Mouse (Mus musculus) midbrain, embryonic 15.5 days (tissue): ENCODE data around the gene Cspg5. TPM values are rescaled to one million over a fixed set of nuclear protein-coding genes. Genes with fewer than 3 reads are reported as not detected.
A peak's percentile ranks its signal among the peaks of the same experiment; 100 is the strongest.

Experiments used
- ATAC-seq: fragments of 200-750 bp; cut with Nextera tagmentation; replicated peaks from 2 replicates; pipeline ENCODE4 v1.8.0; 2017; ENCODE audit warnings: moderate TSS enrichment
- H3K27ac ChIP-seq: fragments of 300-500 bp; sonication (generic); 2 replicates; pipeline ENCODE4 v1.5.1; 2015; ENCODE audit warnings: mild to moderate bottlenecking, inconsistent platforms
- H3K27me3 ChIP-seq: fragments of 300-500 bp; sonication (generic); replicated peaks from 2 replicates; pipeline ENCODE4 v1.6.1; 2015; ENCODE audit warnings: inconsistent platforms
- H3K36me3 ChIP-seq: fragments of 300-500 bp; sonication (generic); replicated peaks from 2 replicates; pipeline ENCODE4 v1.6.1; 2015; ENCODE audit warnings: inconsistent platforms
- H3K4me1 ChIP-seq: fragments of 300-500 bp; sonication (generic); 2 replicates; pipeline ENCODE4 v1.6.1; 2015; ENCODE audit warnings: inconsistent platforms
- H3K4me2 ChIP-seq: fragments of 300-500 bp; sonication (generic); 2 replicates; pipeline ENCODE4 v1.6.1; 2015; ENCODE audit warnings: inconsistent platforms, mild to moderate bottlenecking, moderate library complexity
- H3K4me3 ChIP-seq: fragments of 300-500 bp; sonication (generic); 2 replicates; pipeline ENCODE4 v1.5.1; 2015; ENCODE audit warnings: mild to moderate bottlenecking, inconsistent platforms
- H3K9ac ChIP-seq: fragments of 300-500 bp; sonication (generic); 2 replicates; pipeline ENCODE4 v1.6.1; 2015; ENCODE audit warnings: mild to moderate bottlenecking, inconsistent platforms
- H3K9me3 ChIP-seq: fragments of 300-500 bp; sonication (generic); 2 replicates; pipeline ENCODE4 v1.6.1; 2016; ENCODE audit warnings: inconsistent platforms
- WGBS: fragments of 180-500 bp; shearing (Covaris S2); methylation state at CpG from one replicate; pipeline ENCODE4 v1.1.7; 2015; ENCODE audit warnings: mixed read lengths; 5-methylcytosine and 5-hydroxymethylcytosine counted together
- polyA plus RNA-seq: library from polyadenylated mRNA; unstranded; fragments of >200 nt; fragmentation: Nextera tagmentation; extraction: Ambion mirVana; gene quantifications from 2 replicates; pipeline ENCODE4 v1.2.1, GENCODE M21; 2015

Cspg5 gene
- polyA plus RNA-seq, 1 experiment from 2014 or later = 175 TPM

DNA sequence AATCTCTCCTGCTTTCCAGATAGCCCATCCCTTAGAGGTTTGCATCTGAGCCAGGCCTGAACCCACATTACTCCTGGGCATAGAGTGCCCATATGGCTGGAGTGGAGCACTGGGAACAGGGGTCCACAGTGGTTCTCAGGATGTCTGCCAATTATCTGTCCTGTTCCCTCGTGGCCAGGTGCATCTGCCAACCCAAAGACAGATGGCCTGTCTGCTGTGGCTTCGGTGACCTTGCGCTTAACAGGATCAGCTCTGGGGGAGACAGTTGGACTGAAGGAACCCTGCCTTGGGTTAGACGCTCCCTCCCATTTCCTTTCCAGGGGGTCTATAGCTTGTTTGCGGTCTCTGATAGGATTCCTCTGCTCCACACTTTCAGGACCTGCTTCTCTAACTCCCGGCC lies 15.1 kb downstream of the Cspg5 start:
- no peak overlapping the region for H3K4me3 ChIP-seq
- no peak overlapping the region for H3K27ac ChIP-seq
- H3K27me3 ChIP-seq = no peaks in the 10 kb centered on the region
- peaks cover 24% of the 10 kb centered on the region for H3K36me3 ChIP-seq
- WGBS = 71% methylated on average over 6 of the region's 6 CpGs
- no peak overlapping the region for H3K9ac ChIP-seq
- no peak for ATAC-seq
- H3K4me2 ChIP-seq = no peak overlapping the region
- H3K9me3 ChIP-seq = no peaks in the 10 kb centered on the region
- H3K4me1 ChIP-seq = peaks cover 9% of the 10 kb centered on the region; the same call in 1 of the 2 replicates

DNA sequence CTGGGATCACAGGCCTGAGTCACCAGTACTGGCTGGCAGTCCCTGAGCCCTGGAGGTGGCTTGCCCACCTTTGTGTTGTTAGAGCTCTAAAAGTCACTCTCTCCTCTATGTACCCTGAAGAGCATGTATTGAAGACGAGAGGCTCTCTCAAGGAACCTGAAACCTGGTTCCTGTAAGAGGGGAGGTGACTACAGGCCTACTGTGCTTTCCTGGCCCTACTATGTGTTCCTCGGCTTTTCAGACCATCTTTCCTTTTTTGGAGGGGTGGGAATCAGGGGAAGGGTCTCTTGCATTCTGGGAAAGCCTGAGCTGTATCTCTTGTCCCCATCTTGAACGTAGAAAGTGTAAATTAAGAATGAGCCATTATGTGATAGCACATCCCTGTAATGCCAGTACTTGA lies 15.5 kb downstream of the Cspg5 start:
- WGBS = 90% methylated on average over 3 of the region's 3 CpGs
- Histone ChIP-seq H3K27ac (no peak overlapping the region), H3K4me3 (no peak overlapping the region), H3K4me1 (peaks cover 9% of the 10 kb centered on the region; the same call in 1 of the 2 replicates), H3K9me3 (no peaks in the 10 kb centered on the region), H3K27me3 (no peaks in the 10 kb centered on the region), H3K36me3 (peaks cover 24% of the 10 kb centered on the region), H3K9ac (no peak overlapping the region), H3K4me2 (no peak overlapping the region)
- no peak for ATAC-seq

GRCm38 (mm10) chr9:110263181-110263580 lies 19.6 kb downstream of the Cspg5 start:
- Histone ChIP-seq H3K4me2 (no peak overlapping the region), H3K27me3 (no peaks in the 10 kb centered on the region), H3K9me3 (no peaks in the 10 kb centered on the region), H3K36me3 (peaks cover 13% of the 10 kb centered on the region; the same call in 1 of the 2 replicates), H3K27ac (no peak overlapping the region), H3K9ac (no peak overlapping the region), H3K4me3 (no peak overlapping the region), H3K4me1 (no peaks in the 10 kb centered on the region)
- 80% methylated on average over 8 of the region's 8 CpGs for WGBS
- ATAC-seq = no peak

DNA sequence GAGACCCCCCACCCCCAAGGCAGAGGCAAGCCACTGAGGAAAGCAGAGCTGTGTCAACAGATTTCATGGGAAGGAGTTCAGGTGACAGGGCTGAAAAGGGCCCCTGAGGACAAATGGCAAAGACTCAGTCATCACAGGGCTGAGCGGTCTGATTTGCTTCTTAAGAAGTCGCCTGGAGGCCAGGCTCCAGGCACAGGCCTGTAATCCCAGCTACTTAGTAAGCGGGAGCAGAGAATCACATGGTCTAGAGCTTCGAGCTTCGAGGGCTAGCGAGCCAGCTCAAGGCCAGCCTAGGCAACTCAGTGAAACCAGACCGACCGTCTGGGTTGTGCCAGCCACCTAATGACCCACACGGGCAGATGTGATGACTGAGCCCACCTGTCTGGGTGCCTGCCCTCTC lies 21.4 kb downstream of the Cspg5 start:
- 65% methylated on average over 9 of the region's 9 CpGs for WGBS
- Histone ChIP-seq H3K9me3 (no peaks in the 10 kb centered on the region), H3K27me3 (no peaks in the 10 kb centered on the region), H3K4me1 (no peaks in the 10 kb centered on the region), H3K36me3 (peaks cover 10% of the 10 kb centered on the region; the same call in 1 of the 2 replicates), H3K9ac (no peak overlapping the region), H3K4me3 (no peak overlapping the region), H3K27ac (no peak overlapping the region), H3K4me2 (no peak overlapping the region)
- no peak for ATAC-seq

DNA sequence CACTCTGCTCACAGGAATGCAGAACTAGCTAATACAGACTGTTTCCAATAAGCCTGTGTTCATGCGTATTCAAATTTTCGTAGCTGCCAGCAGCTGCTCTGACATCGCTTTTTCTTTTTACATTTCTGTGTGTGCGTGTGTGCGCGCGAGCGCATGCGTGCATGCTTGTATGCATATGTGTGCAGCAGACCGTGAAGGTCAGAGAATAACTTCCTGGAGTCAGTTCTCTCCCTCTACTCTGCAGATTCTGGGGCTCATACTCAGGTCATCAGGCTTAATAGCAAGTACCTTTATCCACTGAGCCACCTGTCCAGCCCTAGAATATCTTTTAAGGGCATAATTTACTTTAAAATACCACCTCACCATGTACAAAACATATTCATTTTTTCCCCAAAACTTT lies 24.8 kb downstream of the Cspg5 start:
- Histone ChIP-seq H3K27me3 (no peaks in the 10 kb centered on the region), H3K9me3 (no peaks in the 10 kb centered on the region), H3K4me3 (no peak overlapping the region), H3K27ac (no peak overlapping the region), H3K9ac (no peak overlapping the region), H3K4me1 (no peaks in the 10 kb centered on the region), H3K36me3 (no peaks in the 10 kb centered on the region), H3K4me2 (no peak overlapping the region)
- ATAC-seq = no peak
- WGBS = 89% methylated on average over 10 of the region's 10 CpGs

- no peaks in the 10 kb centered on the region for H3K36me3 ChIP-seq
- no peaks in the 10 kb centered on the region for H3K9me3 ChIP-seq
- no peaks in the 10 kb centered on the region for H3K27me3 ChIP-seq
- H3K9ac ChIP-seq = no peak overlapping the region
- H3K27ac ChIP-seq = no peak overlapping the region
- no peaks in the 10 kb centered on the region for H3K4me1 ChIP-seq
- no peak for ATAC-seq
- H3K4me2 ChIP-seq = no peak overlapping the region
- no peak overlapping the region for H3K4me3 ChIP-seq
- WGBS = 90% methylated on average over 3 of the region's 3 CpGs
These were observed 28.7 kb downstream of the Cspg5 start for GRCm38 (mm10) chr9:110272330-110272729.

DNA sequence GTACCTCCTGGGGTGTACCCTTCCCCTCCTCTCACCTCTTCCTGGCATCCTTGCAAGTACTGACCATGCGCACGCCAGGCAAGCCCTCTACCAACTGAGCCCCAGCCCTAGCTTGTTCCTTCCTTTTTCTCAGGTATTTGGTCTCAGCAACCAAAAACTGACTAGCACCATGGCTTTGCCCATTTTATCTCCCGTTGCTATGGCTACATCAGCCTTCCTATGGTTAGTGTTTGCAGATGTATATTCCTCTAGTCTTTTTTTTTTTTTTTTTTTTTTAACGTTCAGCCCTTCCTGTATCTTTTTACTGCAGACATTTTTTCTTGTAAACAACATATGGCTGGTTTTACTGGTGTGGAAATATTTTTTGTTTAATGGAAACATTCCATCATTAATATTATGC lies 29.9 kb downstream of the Cspg5 start:
- Histone ChIP-seq H3K4me3 (no peak overlapping the region), H3K27me3 (no peaks in the 10 kb centered on the region), H3K27ac (no peak overlapping the region), H3K9ac (no peak overlapping the region), H3K9me3 (no peaks in the 10 kb centered on the region), H3K4me1 (no peaks in the 10 kb centered on the region), H3K36me3 (no peaks in the 10 kb centered on the region), H3K4me2 (no peak overlapping the region)
- WGBS = 76% methylated on average over 4 of the region's 4 CpGs
- no peak for ATAC-seq

DNA sequence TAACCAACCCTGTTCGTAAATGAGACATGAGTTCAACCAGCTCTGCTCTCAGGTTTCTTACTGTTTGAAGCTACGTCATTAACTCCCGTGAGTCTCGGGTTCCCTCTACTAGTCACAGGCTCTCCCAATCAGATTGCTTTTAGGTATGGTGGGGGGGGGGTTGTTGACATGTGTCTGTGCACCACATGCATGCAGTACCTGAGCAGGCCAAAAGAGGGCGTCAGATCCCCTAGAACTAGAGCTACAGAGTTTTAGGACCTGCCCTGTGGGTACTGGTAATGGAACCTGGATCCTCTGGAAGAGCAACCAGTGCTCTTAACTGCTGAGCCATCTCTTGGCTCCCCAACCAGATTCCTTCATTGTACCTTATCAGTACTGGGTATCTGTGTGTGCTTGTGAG lies 32.3 kb downstream of the Cspg5 start:
- H3K4me3 ChIP-seq = no peak overlapping the region
- no peaks in the 10 kb centered on the region for H3K27me3 ChIP-seq
- H3K27ac ChIP-seq = no peak overlapping the region
- H3K36me3 ChIP-seq = no peaks in the 10 kb centered on the region
- 78% methylated on average over 5 of the region's 5 CpGs for WGBS
- no peaks in the 10 kb centered on the region for H3K9me3 ChIP-seq
- H3K4me1 ChIP-seq = no peaks in the 10 kb centered on the region
- H3K4me2 ChIP-seq = no peak overlapping the region
- no peak for ATAC-seq
- H3K9ac ChIP-seq = no peak overlapping the region

- H3K4me3 ChIP-seq = no peak overlapping the region
- no peak overlapping the region for H3K4me2 ChIP-seq
- no peak for ATAC-seq
- H3K4me1 ChIP-seq = no peaks in the 10 kb centered on the region
- H3K9me3 ChIP-seq = no peaks in the 10 kb centered on the region
- H3K9ac ChIP-seq = no peak overlapping the region
- H3K27me3 ChIP-seq = no peaks in the 10 kb centered on the region
- WGBS = 61% methylated on average over 8 of the region's 8 CpGs
- no peak overlapping the region for H3K27ac ChIP-seq
- no peaks in the 10 kb centered on the region for H3K36me3 ChIP-seq
These were observed 33.9 kb downstream of the Cspg5 start for GRCm38 (mm10) chr9:110277431-110277881.

GRCm38 (mm10) chr9:110284075-110284697 lies 40.6 kb downstream of the Cspg5 start:
- 93% methylated on average over 10 of the region's 10 CpGs for WGBS
- H3K36me3 ChIP-seq = no peaks in the 10 kb centered on the region
- H3K27me3 ChIP-seq = no peaks in the 10 kb centered on the region
- no peak overlapping the region for H3K4me3 ChIP-seq
- H3K9me3 ChIP-seq = no peaks in the 10 kb centered on the region
- no peak overlapping the region for H3K9ac ChIP-seq
- no peak overlapping the region for H3K4me2 ChIP-seq
- no peak for ATAC-seq
- H3K4me1 ChIP-seq = peaks cover 13% of the 10 kb centered on the region
- H3K27ac ChIP-seq = no peak overlapping the region

DNA sequence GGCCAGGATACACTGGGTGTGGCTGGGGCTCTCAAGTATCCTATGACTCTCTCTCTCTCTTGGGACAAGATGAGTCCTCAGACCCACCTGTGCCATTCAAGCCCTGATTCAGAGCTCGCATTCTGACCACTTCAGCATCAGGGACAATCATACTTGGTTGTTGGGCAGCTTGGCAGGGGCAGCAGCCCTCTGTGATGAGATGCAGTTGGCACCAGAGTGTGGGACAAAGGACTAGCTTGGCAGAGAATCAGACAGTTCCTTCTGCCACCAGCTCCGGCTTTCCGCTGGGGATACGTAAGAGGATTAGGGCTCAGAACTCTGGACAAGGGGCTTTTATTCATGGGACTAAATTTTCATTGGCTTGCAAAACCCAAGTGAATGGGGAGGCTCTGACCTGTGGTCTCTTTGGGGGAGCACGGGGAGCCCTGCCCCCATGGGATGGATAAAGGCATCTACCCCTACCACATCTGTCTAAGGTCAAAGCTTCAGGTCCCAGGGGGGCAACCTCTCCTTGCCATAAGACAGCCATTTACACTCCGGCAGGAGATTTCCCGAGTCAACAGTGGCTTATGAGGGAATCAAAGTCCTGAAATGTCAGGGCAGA lies 43.8 kb downstream of the Cspg5 start:
- no peak overlapping the region for H3K4me3 ChIP-seq
- peaks cover 13% of the 10 kb centered on the region for H3K4me1 ChIP-seq
- WGBS = 9% methylated on average over 7 of the region's 7 CpGs
- no peak overlapping the region for H3K4me2 ChIP-seq
- H3K27ac ChIP-seq = peak overlapping the region; percentile 71
- H3K9ac ChIP-seq = no peak overlapping the region
- no peaks in the 10 kb centered on the region for H3K27me3 ChIP-seq
- H3K36me3 ChIP-seq = no peaks in the 10 kb centered on the region
- no peaks in the 10 kb centered on the region for H3K9me3 ChIP-seq
- ATAC-seq = peak; percentile 89

DNA sequence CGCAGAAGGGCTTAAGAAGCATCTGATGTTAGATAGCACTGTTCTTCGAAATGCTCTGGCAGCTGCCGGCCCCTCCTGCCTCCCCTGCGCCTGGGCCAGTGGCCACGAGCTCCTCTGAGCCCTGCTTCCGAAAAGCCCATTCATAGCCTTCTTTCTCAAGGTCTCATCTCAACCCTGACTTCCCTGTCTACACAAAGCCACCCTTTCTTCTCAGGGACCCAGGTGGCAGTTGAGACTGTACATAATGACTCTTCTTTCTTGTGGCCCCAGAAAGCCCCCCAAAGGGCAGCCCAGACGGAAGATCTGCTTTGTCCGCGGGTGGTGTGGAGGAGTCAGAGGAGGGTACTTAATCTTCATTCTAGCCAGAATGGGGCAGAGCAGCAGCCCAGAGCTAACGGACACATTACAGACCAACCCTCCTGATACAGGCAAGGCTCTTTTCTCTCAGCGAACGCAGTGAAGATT lies 49.7 kb downstream of the Cspg5 start:
- H3K4me1 ChIP-seq = peaks cover 3% of the 10 kb centered on the region; the same call in 1 of the 2 replicates
- H3K36me3 ChIP-seq = no peaks in the 10 kb centered on the region
- peak overlapping the region; percentile 39 for H3K27ac ChIP-seq
- WGBS = 41% methylated on average over 12 of the region's 12 CpGs
- no peak overlapping the region for H3K9ac ChIP-seq
- 0 out of 2 replicates have a peak overlapping the region, but pooled peaks have one; percentile 4 for H3K4me2 ChIP-seq
- no peaks in the 10 kb centered on the region for H3K9me3 ChIP-seq
- ATAC-seq = 0 out of 2 replicates have a peak, but pooled peaks have one; percentile 27
- no peaks in the 10 kb centered on the region for H3K27me3 ChIP-seq
- no peak overlapping the region for H3K4me3 ChIP-seq
